Mouse (Mus musculus) heart, embryonic 14.5 days (tissue): ENCODE measurements around the gene Zfp64. TPM values are rescaled to one million over a fixed set of nuclear protein-coding genes. Genes with fewer than 3 reads are reported as not detected.
"Not testable (repeated sequence)": the region's sequence is repeated elsewhere in the genome, so short reads cannot be mapped to it uniquely, and the experiment has no call there.

Source experiments
- ATAC-seq: fragments of 200-750 bp; cut with Nextera tagmentation; 2 replicates; pipeline ENCODE4 v1.8.0; 2017; ENCODE audit warnings: low read depth, moderate TSS enrichment; ENCODE audit not compliant: insufficient number of reproducible peaks, insufficient read depth, low FRiP score
- H3K27ac ChIP-seq, 2 experiments: fragments of 200-500 bp in 1 of 2; fragments of 300-500 bp in 1 of 2; sonication (generic) in 1 of 2; replicated peaks in 1 of 2; 2 replicates each; pipeline ENCODE4 v1.5.1; 2012 to 2014; ENCODE audit warnings: low read depth in 2 of 2, low read length in 2 of 2, control low read depth in 1 of 2, mild to moderate bottlenecking in 1 of 2, mixed read lengths in 1 of 2; ENCODE audit not compliant: control insufficient read depth in 1 of 2, insufficient read depth in 1 of 2
- H3K27me3 ChIP-seq: fragments of 300-500 bp; sonication (generic); 2 replicates; pipeline ENCODE4 v1.6.1; 2014; ENCODE audit warnings: mild to moderate bottlenecking, low read length, control low read depth; ENCODE audit not compliant: control insufficient read depth, insufficient read depth
- H3K36me3 ChIP-seq: fragments of 300-500 bp; sonication (generic); 2 replicates; pipeline ENCODE4 v1.6.1; 2014; ENCODE audit warnings: mild to moderate bottlenecking, control low read depth, low read length, mixed read lengths; ENCODE audit not compliant: control insufficient read depth, insufficient read depth
- H3K4me1 ChIP-seq, 2 experiments: fragments of 200-500 bp in 1 of 2; fragments of 300-500 bp in 1 of 2; sonication (generic) in 1 of 2; 2 replicates each; pipeline ENCODE4 v1.6.1; 2012 to 2014; ENCODE audit warnings: low read length in 2 of 2, control low read depth in 1 of 2, mixed read lengths in 1 of 2; ENCODE audit not compliant: control insufficient read depth in 2 of 2, insufficient read depth in 2 of 2
- H3K4me2 ChIP-seq: fragments of 300-500 bp; sonication (generic); 2 replicates; pipeline ENCODE4 v1.6.1; 2014; ENCODE audit warnings: mild to moderate bottlenecking, low read length
- H3K4me3 ChIP-seq, 2 experiments: fragments of 200-500 bp in 1 of 2; fragments of 300-500 bp in 1 of 2; sonication (generic) in 1 of 2; 2 replicates each; pipeline ENCODE4 v1.5.1; 2012 to 2014; ENCODE audit warnings: low read length in 2 of 2, mild to moderate bottlenecking in 2 of 2, control low read depth in 1 of 2, low read depth in 1 of 2, moderate library complexity in 1 of 2; ENCODE audit not compliant: control insufficient read depth in 1 of 2, insufficient read depth in 1 of 2
- H3K9ac ChIP-seq: fragments of 300-500 bp; sonication (generic); 2 replicates; pipeline ENCODE4 v1.6.1; 2014; ENCODE audit warnings: mild to moderate bottlenecking, low read length
- H3K9me3 ChIP-seq: fragments of 300-500 bp; sonication (generic); 2 replicates; pipeline ENCODE4 v1.6.1; 2016; ENCODE audit warnings: low read length, control low read depth; ENCODE audit not compliant: control insufficient read depth
- WGBS: fragments of 180-500 bp; shearing (Covaris S2); extraction: QIAGEN DNeasy Blood & Tissue Kit; methylation state at CpG from one replicate; pipeline ENCODE4 v1.1.7; 2014; 5-methylcytosine and 5-hydroxymethylcytosine counted together
- polyA plus RNA-seq: library from polyadenylated mRNA; unstranded; fragments of >200 nt; fragmentation: Nextera tagmentation; extraction: Ambion mirVana; gene quantifications from 2 replicates; pipeline ENCODE4 v1.2.1, GENCODE M21; 2014

Zfp64 gene
- polyA plus RNA-seq, 1 experiment from 2014 or later: 15.3 TPM

DNA sequence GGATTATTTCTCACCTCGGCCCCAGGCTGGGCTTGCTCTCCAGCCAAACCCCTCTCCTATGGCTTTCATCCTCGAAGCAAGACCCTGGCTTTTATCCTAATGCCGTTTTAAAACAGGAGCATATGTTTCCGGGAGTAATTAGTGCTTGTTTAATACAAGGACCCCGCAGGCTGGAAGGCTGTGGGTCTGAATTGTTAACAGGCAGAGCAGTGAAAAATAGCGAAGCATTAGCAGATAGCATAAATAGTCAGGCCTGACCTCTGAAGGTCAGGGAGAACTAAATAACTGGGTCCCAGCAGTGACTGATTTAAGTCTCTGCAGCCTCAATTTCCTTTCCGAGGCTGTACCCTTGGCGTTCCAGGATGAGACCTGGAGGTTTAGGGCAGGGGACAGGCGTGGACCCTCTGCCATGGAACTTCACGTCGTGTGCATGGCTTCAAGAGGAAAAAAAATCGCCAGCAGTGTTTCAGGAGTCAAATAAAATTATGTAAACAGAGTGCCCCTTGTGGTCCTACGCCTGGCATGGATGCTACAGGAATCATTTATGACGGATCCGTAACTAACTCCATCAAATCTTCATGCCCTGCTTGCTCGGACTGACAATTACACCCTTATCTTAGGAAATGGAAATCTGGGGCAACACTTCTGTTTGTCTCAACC is 95.2 kb downstream of the Zfp64 start:
- Histone ChIP-seq H3K9me3 (no peaks in the 10 kb centered on the region), H3K4me1 (peaks cover 0 to 2% of the 10 kb centered on the region in 2 experiments; a peak in 1 of 4 replicates), H3K4me2 (no peak overlapping the region), H3K9ac (no peak overlapping the region), H3K36me3 (no peaks in the 10 kb centered on the region), H3K27ac (no peak overlapping the region), H3K4me3 (no peak overlapping the region), H3K27me3 (no peaks in the 10 kb centered on the region)
- WGBS: 45% methylated on average over 16 of the region's 16 CpGs
- no peak for ATAC-seq

DNA sequence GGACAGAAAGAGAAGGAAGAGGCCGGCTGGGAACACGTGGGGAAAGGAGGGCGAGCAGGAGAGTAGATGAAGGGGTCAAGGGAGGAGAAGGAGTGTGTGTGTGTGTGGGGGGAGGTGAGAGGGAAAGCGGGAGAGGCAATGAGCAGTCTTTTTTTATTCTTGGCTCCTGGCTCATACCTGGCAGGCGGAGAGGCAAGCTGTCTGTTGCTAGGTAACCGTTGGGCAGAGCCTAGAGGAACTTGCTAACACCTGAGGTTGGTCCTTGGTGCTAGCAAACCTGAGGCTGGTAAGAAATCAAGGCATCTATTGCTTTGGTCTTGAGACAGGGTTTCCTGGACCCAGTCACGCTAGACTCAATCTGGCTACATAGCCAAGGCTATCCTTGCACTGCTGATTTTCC is 98.7 kb downstream of the Zfp64 start:
- Histone ChIP-seq H3K9me3 (no peaks in the 10 kb centered on the region), H3K4me3 (no peak overlapping the region), H3K36me3 (no peaks in the 10 kb centered on the region), H3K4me1 (peaks cover 0 to 2% of the 10 kb centered on the region in 2 experiments; a peak in 1 of 4 replicates), H3K27me3 (no peaks in the 10 kb centered on the region), H3K9ac (no peak overlapping the region), H3K27ac (no peak overlapping the region), H3K4me2 (no peak overlapping the region)
- WGBS: 58% methylated on average over 7 of the region's 7 CpGs
- no peak for ATAC-seq

DNA sequence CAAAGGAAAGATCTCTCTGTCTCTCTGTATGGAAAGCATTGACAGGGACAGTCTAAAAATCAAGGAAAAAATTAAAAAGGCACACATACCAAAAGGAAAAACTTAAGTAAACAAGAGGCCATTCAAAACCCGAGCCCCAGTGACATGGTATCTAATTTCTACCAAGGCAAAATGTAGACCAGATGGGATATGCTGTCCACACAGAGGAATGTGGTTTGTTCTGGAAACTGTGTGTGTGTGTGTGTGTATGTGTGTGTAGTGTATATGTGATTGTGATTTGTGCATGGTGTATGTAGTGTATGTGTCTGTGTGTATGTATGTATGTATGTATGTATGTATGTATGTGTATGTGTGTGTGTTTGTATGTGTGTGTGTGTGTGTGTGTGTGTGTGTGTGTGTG is 100.6 kb downstream of the Zfp64 start:
- Histone ChIP-seq H3K4me2 (no peak overlapping the region), H3K4me3 (no peak overlapping the region), H3K9me3 (no peaks in the 10 kb centered on the region), H3K27me3 (no peaks in the 10 kb centered on the region), H3K27ac (no peak overlapping the region), H3K9ac (no peak overlapping the region), H3K36me3 (no peaks in the 10 kb centered on the region), H3K4me1 (no peaks in the 10 kb centered on the region)
- ATAC-seq: no peak
- WGBS: 60% methylated on average over 1 of the region's 1 CpGs

DNA sequence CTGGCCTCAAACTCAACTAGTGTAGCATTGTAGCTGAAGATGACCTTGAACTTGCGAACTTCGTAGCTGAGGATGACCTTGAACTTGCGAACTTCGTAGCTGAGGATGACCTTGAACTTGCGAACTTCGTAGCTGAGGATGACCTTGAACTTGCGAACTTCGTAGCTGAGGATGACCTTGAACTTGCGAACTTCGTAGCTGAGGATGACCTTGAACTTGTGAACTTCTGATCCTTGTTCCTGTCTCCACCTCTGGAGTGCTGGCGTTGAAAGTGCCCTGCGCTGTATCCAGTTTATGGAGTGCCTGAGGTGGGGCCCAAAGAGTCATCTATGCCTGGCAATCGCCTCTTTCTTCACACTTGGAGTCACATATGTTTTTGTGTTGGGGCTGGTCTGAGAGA is 101.5 kb downstream of the Zfp64 start:
- WGBS: 82% methylated on average over 12 of the region's 13 CpGs
- H3K27ac ChIP-seq, H3K4me3 ChIP-seq, H3K36me3 ChIP-seq, H3K4me2 ChIP-seq, H3K9ac ChIP-seq, ATAC-seq, H3K27me3 ChIP-seq, H3K4me1 ChIP-seq, H3K9me3 ChIP-seq: not testable (repeated sequence)

DNA sequence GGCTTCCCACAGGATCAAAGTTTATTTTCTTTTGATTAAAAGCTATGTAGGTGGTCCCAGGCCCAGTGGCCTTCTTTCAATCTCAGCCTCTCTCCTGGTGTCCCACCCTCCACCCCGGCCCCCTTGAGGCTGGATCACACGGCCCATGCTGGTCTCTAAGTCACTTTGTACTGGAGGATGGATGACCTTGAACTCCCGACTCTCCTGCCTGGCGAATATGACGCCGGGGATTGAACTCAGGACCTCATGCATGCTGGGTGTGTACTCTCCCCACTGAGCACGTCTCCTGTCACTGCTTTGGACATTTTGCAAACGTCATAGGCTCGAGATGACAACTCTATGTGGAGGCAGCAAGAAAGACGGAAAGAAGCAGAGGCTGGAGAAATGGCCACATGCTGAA is 103.8 kb downstream of the Zfp64 start:
- Histone ChIP-seq H3K9me3 (no peaks in the 10 kb centered on the region), H3K9ac (no peak overlapping the region), H3K36me3 (no peaks in the 10 kb centered on the region), H3K27ac (no peak overlapping the region), H3K4me2 (no peak overlapping the region), H3K27me3 (no peaks in the 10 kb centered on the region), H3K4me3 (no peak overlapping the region), H3K4me1 (peaks cover 5% of the 10 kb centered on the region in 2 experiments; a peak in 1 of 4 replicates)
- no peak for ATAC-seq
- WGBS: 58% methylated on average over 10 of the region's 10 CpGs

DNA sequence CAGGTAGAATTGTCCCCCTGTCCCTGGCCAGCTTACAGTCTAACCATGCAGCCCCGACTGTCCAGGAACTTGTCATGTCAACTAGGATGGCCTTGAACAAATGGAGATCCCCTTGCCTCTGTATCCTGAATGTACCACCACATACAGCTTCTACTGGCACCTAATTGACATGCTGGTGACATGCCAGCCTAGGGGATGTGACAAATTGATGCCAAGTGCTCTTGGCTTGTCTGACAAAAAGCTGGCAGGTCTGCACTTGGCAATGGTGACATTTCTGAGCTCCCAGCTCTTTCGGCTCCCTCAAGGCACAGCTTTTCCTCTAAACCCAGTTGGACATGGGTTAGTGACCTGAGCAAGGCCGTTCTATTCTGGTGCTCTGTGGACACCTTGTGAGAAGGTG is 106.8 kb downstream of the Zfp64 start:
- no peak overlapping the region for H3K9ac ChIP-seq
- no peak overlapping the region for H3K27ac ChIP-seq
- peaks cover 9% of the 10 kb centered on the region; the same call in 1 of the 2 replicates for H3K27me3 ChIP-seq
- no peak overlapping the region for H3K4me3 ChIP-seq
- H3K4me1 ChIP-seq: peaks cover 5% of the 10 kb centered on the region in 2 experiments; a peak in 1 of 4 replicates
- H3K9me3 ChIP-seq: no peaks in the 10 kb centered on the region
- no peak overlapping the region for H3K4me2 ChIP-seq
- ATAC-seq: no peak
- no peaks in the 10 kb centered on the region for H3K36me3 ChIP-seq
- WGBS: 89% methylated on average over 3 of the region's 3 CpGs

DNA sequence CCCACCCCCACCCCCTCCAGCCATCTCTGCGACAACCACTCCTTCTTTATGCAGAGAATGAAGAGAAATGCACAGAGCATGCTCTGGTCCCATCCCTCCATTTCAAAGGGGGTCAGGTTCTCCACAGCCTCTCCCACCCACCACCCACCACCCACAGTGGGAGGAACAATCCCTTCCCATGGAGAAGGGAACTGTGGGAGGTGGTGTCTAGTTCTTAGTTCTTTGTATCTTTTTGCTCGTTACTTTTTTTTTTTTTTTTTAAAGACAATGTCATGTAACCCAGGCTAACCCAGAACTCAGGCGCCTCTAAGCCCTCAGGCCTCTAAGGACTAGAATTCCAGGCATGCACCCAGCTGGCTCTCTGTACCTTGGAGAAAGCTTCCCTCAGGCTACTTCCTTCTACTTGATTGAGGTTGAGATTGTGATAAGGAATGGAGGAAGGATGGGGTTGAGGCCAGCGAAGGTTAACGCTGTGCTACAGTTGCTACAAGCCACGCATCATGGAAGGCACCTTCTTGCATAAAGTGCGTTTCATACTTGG is 109.1 kb downstream of the Zfp64 start:
- H3K27me3 ChIP-seq: peaks cover 31% of the 10 kb centered on the region

More for the DNA sequence above, 109.1 kb downstream of the Zfp64 start:
- WGBS: 75% methylated on average over 7 of the region's 7 CpGs
- H3K9me3 ChIP-seq: peaks cover 4% of the 10 kb centered on the region; the same call in 1 of the 2 replicates
- no peaks in the 10 kb centered on the region for H3K36me3 ChIP-seq
- peaks cover 5 to 9% of the 10 kb centered on the region in 2 experiments; a peak in 2 of 4 replicates for H3K4me1 ChIP-seq
- no peak overlapping the region for H3K4me3 ChIP-seq
- no peak for ATAC-seq
- H3K4me2 ChIP-seq: no peak overlapping the region
- no peak overlapping the region for H3K9ac ChIP-seq
- no peak overlapping the region for H3K27ac ChIP-seq
